Comparison of ENCODE assay signal across 8 mouse cellular contexts in the genomic region with DNA sequence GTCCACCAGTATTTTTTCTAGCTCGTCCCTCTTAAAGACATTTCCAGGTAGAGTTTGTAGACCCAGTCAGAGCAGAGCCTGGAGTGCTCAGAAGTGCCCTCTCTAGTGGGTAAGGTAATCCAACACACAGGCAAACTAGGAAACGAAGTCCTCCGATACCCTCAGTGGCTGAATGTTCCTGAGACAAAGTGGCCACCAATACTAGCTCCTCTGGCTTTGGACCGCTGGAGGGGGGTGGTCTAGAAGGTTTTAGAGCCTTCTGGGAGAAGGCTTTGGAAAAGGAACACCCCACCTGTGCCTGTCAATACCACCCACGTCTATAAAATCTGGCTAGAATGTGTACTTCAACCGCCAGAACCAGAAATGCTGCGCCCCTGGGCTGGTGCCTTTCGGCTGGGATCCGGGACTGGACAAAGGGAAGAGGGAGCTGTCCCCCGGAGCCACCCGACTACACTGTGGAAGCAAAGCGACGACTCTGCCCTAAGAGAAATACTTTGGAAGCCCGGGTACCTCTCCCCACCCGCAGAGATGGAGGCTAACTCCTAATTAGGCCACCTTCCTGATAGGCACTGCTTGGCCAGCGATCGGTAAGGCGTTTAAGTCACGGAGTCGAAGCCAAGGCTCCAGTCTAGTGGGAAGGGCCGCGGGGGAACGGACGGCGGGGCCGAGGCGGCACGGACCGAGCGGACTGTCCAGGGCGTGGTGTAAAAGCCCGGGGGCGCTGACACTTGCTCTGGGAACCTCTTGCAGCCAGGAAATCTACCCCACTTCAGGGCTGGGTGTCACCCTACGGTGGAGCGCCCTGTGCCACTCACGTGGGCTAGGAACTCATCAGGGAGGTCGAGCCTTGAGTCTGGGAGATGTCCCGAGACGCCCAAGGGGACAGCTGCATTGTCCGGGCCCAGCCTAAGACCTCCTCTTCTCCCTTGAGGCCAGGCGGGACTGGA. TPM values are rescaled to one million over a fixed set of nuclear protein-coding genes. Genes with fewer than 3 reads are reported as not detected.
A peak's percentile ranks its signal among the peaks of the same experiment; 100 is the strongest.
DNase-seq lines count a peak whose midpoint lies in the region; ATAC-seq and TF ChIP-seq lines count a peak whose summit lies in the region.
"Had no signal": no experiment of that assay in that cellular context is flagged by ENCODE, and none has a peak within 500 bp of the region (broad histone marks: within the 10 kb centered on the region; RNA-seq: fewer than 3 reads in every experiment).

No protein-coding gene starts in this region.

- DNase-seq in liver = no peak
- DNase-seq in brain, embryonic 14.5 days (ENCODE audit: low read depth) = peak; percentile 37
- DNase-seq in layer of hippocampus, adult 9-10 months (ENCODE audit: low spot score) = no peak
- DNase-seq in urinary bladder, postnatal 36 days (ENCODE audit: low spot score in 2 of 2) = no peak
- DNase-seq: cerebellum, adult 8-10 months had no signal

- no peak overlapping the region for H3K9ac ChIP-seq in liver, embryonic 12.5 days
- peak overlapping the region; percentile 82 for H3K9ac ChIP-seq in embryonic facial prominence, embryonic 13.5 days
- peak overlapping the region; percentile 61 for H3K9ac ChIP-seq in limb, embryonic 12.5 days (replicated peaks)

- no peak for TF ChIP-seq CTCF in brain, embryonic 14.5 days (IDR thresholded peaks at IDR 0.05; ENCODE audit: borderline replicate concordance, extremely low read depth, insufficient read depth, insufficient read length)

- ATAC-seq in liver, embryonic 12.5 days = 0 out of 2 replicates have a peak, but pooled peaks have one; percentile 8
- no peak for ATAC-seq in embryonic facial prominence, embryonic 13.5 days (ENCODE audit: insufficient number of reproducible peaks, insufficient read depth, low FRiP score, low TSS enrichment, low read depth)
- peak; percentile 16; the same call in 1 of the 2 replicates for ATAC-seq in limb, embryonic 12.5 days (ENCODE audit: insufficient number of reproducible peaks, insufficient read depth, low FRiP score, low TSS enrichment, low read depth)

- H3K9me3 ChIP-seq in liver, embryonic 12.5 days (replicated peaks) = no peaks in the 10 kb centered on the region
- H3K9me3 ChIP-seq in embryonic facial prominence, embryonic 13.5 days = no peaks in the 10 kb centered on the region
- no peaks in the 10 kb centered on the region for H3K9me3 ChIP-seq in limb, embryonic 12.5 days

- 3% methylated on average over 41 of the region's 41 CpGs for WGBS in liver, embryonic 12.5 days (ENCODE audit: insufficient replicate concordance)
- 6% methylated on average over 41 of the region's 41 CpGs for WGBS in embryonic facial prominence, embryonic 13.5 days
- WGBS in limb, embryonic 12.5 days = 1% methylated on average over 41 of the region's 41 CpGs

- H3K4me3 ChIP-seq in liver, embryonic 12.5 days = no peak overlapping the region
- peak overlapping the region; percentile 78 for H3K4me3 ChIP-seq in embryonic facial prominence, embryonic 13.5 days
- peak overlapping the region; percentile 80 for H3K4me3 ChIP-seq in limb, embryonic 12.5 days (replicated peaks)

- H3K4me2 ChIP-seq in liver, embryonic 12.5 days = no peak overlapping the region
- peak overlapping the region; percentile 73 for H3K4me2 ChIP-seq in embryonic facial prominence, embryonic 13.5 days
- H3K4me2 ChIP-seq in limb, embryonic 12.5 days = peak overlapping the region; percentile 75

- no peak overlapping the region for H3K27ac ChIP-seq in liver, embryonic 12.5 days
- peak overlapping the region; percentile 77 for H3K27ac ChIP-seq in embryonic facial prominence, embryonic 13.5 days
- H3K27ac ChIP-seq in limb, embryonic 12.5 days = peak overlapping the region; percentile 68

- no peak for TF ChIP-seq POLR2A in brain, embryonic 14.5 days (IDR thresholded peaks at IDR 0.05; ENCODE audit: borderline replicate concordance, extremely low read depth, insufficient read depth, insufficient read length, poor library complexity, severe bottlenecking)

- H3K27me3 ChIP-seq in liver, embryonic 12.5 days (replicated peaks) = peaks cover 91% of the 10 kb centered on the region
- peaks cover 34% of the 10 kb centered on the region for H3K27me3 ChIP-seq in embryonic facial prominence, embryonic 13.5 days
- H3K27me3 ChIP-seq in limb, embryonic 12.5 days = peaks cover 77% of the 10 kb centered on the region

- no peaks in the 10 kb centered on the region for H3K36me3 ChIP-seq in liver, embryonic 12.5 days
- H3K36me3 ChIP-seq in embryonic facial prominence, embryonic 13.5 days = peaks cover 5% of the 10 kb centered on the region; the same call in 1 of the 2 replicates
- peaks cover 10% of the 10 kb centered on the region; the same call in 1 of the 2 replicates for H3K36me3 ChIP-seq in limb, embryonic 12.5 days

- peaks cover 11% of the 10 kb centered on the region; the same call in 1 of the 2 replicates for H3K4me1 ChIP-seq in liver, embryonic 12.5 days
- H3K4me1 ChIP-seq in embryonic facial prominence, embryonic 13.5 days = peaks cover 60% of the 10 kb centered on the region
- peaks cover 48% of the 10 kb centered on the region for H3K4me1 ChIP-seq in limb, embryonic 12.5 days (replicated peaks)

RNA-seq across cellular contexts. Expression of a gene that starts 14.4 kb away (rescaled TPM):
- 0.19 and 1.1 TPM in 2 replicates for polyA plus RNA-seq in liver, embryonic 12.5 days (2016; fragmentation: Nextera tagmentation; extraction: Ambion mirVana)
- 0.53 and 0.94 TPM in 2 replicates for polyA plus RNA-seq in brain, embryonic 14.5 days (2012; rRNA removed)
- 34.3 and 35.0 TPM in 2 replicates for polyA plus RNA-seq in embryonic facial prominence, embryonic 13.5 days (2015; fragmentation: Nextera tagmentation; extraction: Ambion mirVana)
- polyA plus RNA-seq in limb, embryonic 12.5 days (2016; fragmentation: Nextera tagmentation; extraction: Ambion mirVana) = 60.3 and 72.1 TPM in 2 replicates

Comparison
In these comparisons a context has a peak if more than half of its experiments do, and no peak if none do; other contexts are left out.
1. RNA of a gene that starts 14.4 kb away (polyA plus RNA-seq): 60.3 to 72.1 TPM in limb, embryonic 12.5 days and 34.3 to 35.0 TPM in embryonic facial prominence, embryonic 13.5 days; 0.53 to 0.94 TPM in brain, embryonic 14.5 days and 0.19 to 1.1 TPM in liver, embryonic 12.5 days; every median in the first group is over 10 times any median in the second.